18 mouse cellular contexts compared by ENCODE assay signal in genomic region chr5:10495086-10495485, GRCm38 (mm10).
A peak's percentile ranks its signal among the peaks of the same experiment; 100 is the strongest.
DNase-seq lines count a peak whose midpoint lies in the region; ATAC-seq and TF ChIP-seq lines count a peak whose summit lies in the region.
"Had no signal": no experiment of that assay in that cellular context is flagged by ENCODE, and none has a peak within 500 bp of the region (broad histone marks: within the 10 kb centered on the region; RNA-seq: fewer than 3 reads in every experiment).

No protein-coding gene starts in this region.

- DNase-seq in frontal cortex, postnatal 10 days (ENCODE audit: low spot score in 2 of 2), result no peak
- peak; percentile 32 for DNase-seq in layer of hippocampus, adult 9-11 months
- no peak for DNase-seq in layer of hippocampus, adult 11-12 months (ENCODE audit: low spot score)
- peak; percentile 11 for DNase-seq in brain, embryonic 14.5 days (ENCODE audit: low read depth)
- peak; percentile 41 for DNase-seq in telencephalon, adult 2 months (ENCODE audit: low read depth, low spot score)
- no peak for DNase-seq in urinary bladder, adult 18-20 months (ENCODE audit: low spot score in 2 of 2)
- no peak for DNase-seq in urinary bladder, adult 2 months (ENCODE audit: low spot score)
- DNase-seq: adrenal gland, adult 2 months; adrenal gland, postnatal 10 days; adrenal gland, postnatal 25 days; cerebellum, adult 11-12 months; cerebellum, adult 2 months; cerebellum, adult 9-10 months; cerebellum, postnatal 10 days; cerebellum, postnatal 25 days had no signal

- ATAC-seq in frontal cortex, adult (ENCODE audit: low TSS enrichment), result 0 out of 2 replicates have a peak, but pooled peaks have one; percentile 27
- ATAC-seq: forebrain, embryonic 14.5 days; forebrain, embryonic 16.5 days had no signal

- no peak for TF ChIP-seq POLR2A in brain, embryonic 14.5 days (IDR thresholded peaks at IDR 0.05; ENCODE audit: borderline replicate concordance, extremely low read depth, insufficient read depth, insufficient read length, poor library complexity, severe bottlenecking)

- TF ChIP-seq CTCF in brain, embryonic 14.5 days (IDR thresholded peaks at IDR 0.05; ENCODE audit: borderline replicate concordance, extremely low read depth, insufficient read depth, insufficient read length), result no peak

Comparison
In these comparisons a context has a peak if more than half of its experiments do, and no peak if none do; other contexts are left out.
1. DNase-seq: peak in layer of hippocampus, adult 9-11 months (single experiment), brain, embryonic 14.5 days (single experiment) and telencephalon, adult 2 months (single experiment); none in frontal cortex, postnatal 10 days (0 of 2), layer of hippocampus, adult 11-12 months (single experiment), urinary bladder, adult 18-20 months (0 of 2) and urinary bladder, adult 2 months (single experiment).